Mouse (Mus musculus) CH12.LX (cell line): ENCODE measurements around the gene E130309D02Rik. TPM values are rescaled to one million over a fixed set of nuclear protein-coding genes. Genes with fewer than 3 reads are reported as not detected.

ENCODE experiments used
- DNase-seq: peaks from one replicate; pipeline ENCODE4 v3.0.0-alpha.2; 2013; ENCODE audit errors: extremely low read depth
- H3K27ac ChIP-seq: 2 replicates; pipeline ENCODE4 v1.5.1; 2012; ENCODE audit warnings: low read depth, mild to moderate bottlenecking, control low read depth, moderate library complexity; ENCODE audit not compliant: insufficient read depth
- H3K27me3 ChIP-seq: replicated peaks from 2 replicates; pipeline ENCODE3; 2012; ENCODE audit warnings: inconsistent platforms
- H3K36me3 ChIP-seq, 2 experiments: replicated peaks in 1 of 2; 2 replicates each; pipeline versions ENCODE3 to v1.6.1; 2012; ENCODE audit warnings: inconsistent platforms in 1 of 2, low read length in 1 of 2, mild to moderate bottlenecking in 1 of 2, mixed read lengths in 1 of 2, moderate library complexity in 1 of 2; ENCODE audit not compliant: control insufficient read depth in 1 of 2, insufficient read depth in 1 of 2
- H3K4me1 ChIP-seq, 2 experiments: 2 replicates each; pipeline ENCODE4 v1.6.1; 2012; ENCODE audit warnings: inconsistent platforms in 1 of 2, moderate library complexity in 1 of 2; ENCODE audit not compliant: insufficient read depth in 2 of 2, control insufficient read depth in 1 of 2
- H3K4me2 ChIP-seq: 2 replicates; pipeline ENCODE4 v1.6.1; 2012; ENCODE audit warnings: low read depth, mild to moderate bottlenecking, control low read depth; ENCODE audit not compliant: poor library complexity, insufficient read depth, severe bottlenecking
- H3K4me3 ChIP-seq, 3 experiments: fragments of 150-350 bp in 1 of 3; sonication (generic) in 1 of 3; replicated peaks in 1 of 3; 2 replicates each; pipeline versions ENCODE3 to v1.5.1; 2011 to 2012; ENCODE audit warnings: low read depth in 2 of 3, low read length in 2 of 3, mild to moderate bottlenecking in 2 of 3, moderate library complexity in 2 of 3, control low read depth in 1 of 3, improper control_type of control experiment in 1 of 3, inconsistent platforms in 1 of 3, mixed read lengths in 1 of 3; ENCODE audit not compliant: poor library complexity in 1 of 3
- H3K79me2 ChIP-seq: replicated peaks from 2 replicates; pipeline ENCODE4 v1.6.1; 2012; ENCODE audit warnings: mild to moderate bottlenecking, moderate library complexity; ENCODE audit not compliant: control insufficient read depth, poor library complexity, insufficient read depth, severe bottlenecking; ENCODE audit errors: extremely low read depth
- H3K9ac ChIP-seq: 2 replicates; pipeline ENCODE4 v1.6.1; 2012; ENCODE audit warnings: low read depth, mild to moderate bottlenecking, control low read depth, moderate library complexity; ENCODE audit not compliant: insufficient read depth
- H3K9me3 ChIP-seq: replicated peaks from 2 replicates; pipeline ENCODE3; 2012; ENCODE audit warnings: low read length, inconsistent platforms, mixed read lengths
- CHD2 ChIP-seq: IDR thresholded peaks from 2 replicates; pipeline ENCODE4 v1.6.1; 2011; ENCODE audit warnings: low read length, improper control_type of control experiment
- CTCF ChIP-seq, 2 experiments: IDR thresholded peaks in 1 of 2; conservative IDR thresholded peaks in 1 of 2; 2 replicates each; pipeline ENCODE4 v1.5.1; 2011 to 2012; ENCODE audit warnings: low read depth in 2 of 2, low read length in 2 of 2, improper control_type of control experiment in 1 of 2, inconsistent platforms in 1 of 2, mild to moderate bottlenecking in 1 of 2, moderate library complexity in 1 of 2
- EP300 ChIP-seq: IDR thresholded peaks from 2 replicates; pipeline ENCODE4 v1.6.1; 2011; ENCODE audit warnings: low read length, improper control_type of control experiment
- ETS1 ChIP-seq: conservative IDR thresholded peaks from 2 replicates; pipeline ENCODE4 v1.6.1; 2012; ENCODE audit warnings: low read depth, mild to moderate bottlenecking, inconsistent platforms, low read length, improper control_type of control experiment, moderate library complexity
- JUN ChIP-seq: IDR thresholded peaks from 2 replicates; pipeline ENCODE4 v1.6.1; 2011; ENCODE audit warnings: low read depth, mild to moderate bottlenecking, low read length, improper control_type of control experiment, moderate library complexity; ENCODE audit not compliant: insufficient read depth
- JUND ChIP-seq: conservative IDR thresholded peaks from 2 replicates; pipeline ENCODE4 v1.6.1; 2011; ENCODE audit warnings: low read depth, low read length, improper control_type of control experiment
- KAT2A ChIP-seq: IDR thresholded peaks from 2 replicates; pipeline ENCODE4 v1.6.1; 2012; ENCODE audit warnings: low read length, improper control_type of control experiment, inconsistent platforms; ENCODE audit not compliant: insufficient replicate concordance
- MAFK ChIP-seq: IDR thresholded peaks from 2 replicates; pipeline ENCODE4 v1.6.1; 2011; ENCODE audit warnings: low read length, improper control_type of control experiment; ENCODE audit not compliant: insufficient replicate concordance
- MEF2A ChIP-seq: IDR thresholded peaks from 2 replicates; pipeline ENCODE4 v1.6.1; 2014; ENCODE audit warnings: low read depth, mild to moderate bottlenecking, inconsistent platforms, low read length, improper control_type of control experiment, borderline replicate concordance
- MXI1 ChIP-seq: IDR thresholded peaks from 2 replicates; pipeline ENCODE4 v1.6.1; 2011; ENCODE audit warnings: mild to moderate bottlenecking, low read depth, low read length, improper control_type of control experiment
- MYC ChIP-seq: IDR thresholded peaks from 2 replicates; pipeline ENCODE4 v1.6.1; 2011; ENCODE audit warnings: low read depth, mild to moderate bottlenecking, improper control_type of control experiment, low read length
- NELFE ChIP-seq: IDR thresholded peaks from 2 replicates; pipeline ENCODE4 v1.6.1; 2011; ENCODE audit warnings: low read depth, low read length, improper control_type of control experiment
- NRF1 ChIP-seq: IDR thresholded peaks from 2 replicates; pipeline ENCODE4 v1.6.1; 2014; ENCODE audit warnings: low read depth, mild to moderate bottlenecking, inconsistent platforms, low read length, improper control_type of control experiment, moderate library complexity
- PAX5 ChIP-seq: IDR thresholded peaks from 2 replicates; pipeline ENCODE4 v1.6.1; 2012; ENCODE audit warnings: low read length, inconsistent platforms, mixed read lengths
- POLR2AphosphoS2 ChIP-seq: IDR thresholded peaks from 2 replicates; pipeline ENCODE4 v1.6.1; 2011; ENCODE audit warnings: low read depth, low read length, improper control_type of control experiment
- RAD21 ChIP-seq: IDR thresholded peaks from 2 replicates; pipeline ENCODE4 v1.6.1; 2011; ENCODE audit warnings: low read depth, mild to moderate bottlenecking, low read length, improper control_type of control experiment, moderate library complexity
- RCOR1 ChIP-seq: conservative IDR thresholded peaks from 2 replicates; pipeline ENCODE4 v1.6.1; 2012; ENCODE audit warnings: low read depth, mild to moderate bottlenecking, inconsistent platforms, low read length, improper control_type of control experiment
- TCF12 ChIP-seq: IDR thresholded peaks from 2 replicates; pipeline ENCODE4 v1.6.1; 2014; ENCODE audit warnings: low read depth, mild to moderate bottlenecking, inconsistent platforms, low read length, improper control_type of control experiment
- UBTF ChIP-seq: IDR thresholded peaks from 2 replicates; pipeline ENCODE4 v1.6.1; 2012; ENCODE audit warnings: low read depth, mild to moderate bottlenecking, inconsistent platforms, low read length, improper control_type of control experiment, moderate library complexity
- USF1 ChIP-seq: IDR thresholded peaks from 2 replicates; pipeline ENCODE4 v1.6.1; 2014; ENCODE audit warnings: low read depth, mild to moderate bottlenecking, inconsistent platforms, low read length, improper control_type of control experiment
- ZKSCAN1 ChIP-seq: IDR thresholded peaks from 2 replicates; pipeline ENCODE4 v1.6.1; 2012; ENCODE audit warnings: low read depth, inconsistent platforms, low read length, improper control_type of control experiment, borderline replicate concordance
- ZMIZ1 ChIP-seq: IDR thresholded peaks from 2 replicates; pipeline ENCODE4 v1.6.1; 2012; ENCODE audit warnings: low read depth, mild to moderate bottlenecking, inconsistent platforms, low read length, improper control_type of control experiment
- ZNF384 ChIP-seq: IDR thresholded peaks from 2 replicates; pipeline ENCODE4 v1.6.1; 2012; ENCODE audit warnings: low read depth, low read length, improper control_type of control experiment, inconsistent platforms
- dilution Hi-C: fragments of 300-500 bp; cut with MboI; formaldehyde crosslinking; loops from 2 replicates; pipeline ENCODE4 v1.14.3; 2020; ENCODE audit warnings: low sequenced_read_pairs; ENCODE audit not compliant: extremely low pct_unique_long_range_greater_than_20kb, extremely low pct_ligation_motif_present
- in situ Hi-C: fragments of 300-500 bp; cut with MboI; formaldehyde crosslinking; loops from 3 replicates; pipeline ENCODE4 v1.14.3; 2019; ENCODE audit warnings: low sequenced_read_pairs, low pct_ligation_motif_present, low pct_unique_long_range_greater_than_20kb, mixed read lengths
- polyA plus RNA-seq: library from polyadenylated mRNA; unstranded; fragments of >175 nt; gene quantifications from 2 replicates; pipeline ENCODE4 v1.2.1, GENCODE M21; 2012; ENCODE audit warnings: low read depth; ENCODE audit not compliant: insufficient read length
- total RNA-seq, 2 experiments: library from RNA; depleted of rRNA; stranded (reverse); fragments of 300-350 nt in 1 of 2; fragments of >200 nt in 1 of 2; gene quantifications; 2 replicates each; pipeline ENCODE4 v1.2.3; 2012 to 2014

E130309D02Rik gene
- total and polyA plus RNA-seq, 3 experiments, result 23.7 to 63.7 (median 32.7) TPM

GRCm38 (mm10) chr5:143359263-143359662 lies 44.1 kb upstream of the E130309D02Rik start:
- dilution Hi-C loops (no loop called here), in situ Hi-C loops (no loop called here)
- no peak overlapping the region for H3K4me2 ChIP-seq
- DNase-seq, result no peak
- H3K36me3 ChIP-seq, result no peaks in the 10 kb centered on the region
- H3K79me2 ChIP-seq, result no peaks in the 10 kb centered on the region
- no peak overlapping the region for H3K4me3 ChIP-seq
- H3K9me3 ChIP-seq, result peaks cover 6% of the 10 kb centered on the region
- peaks cover 51% of the 10 kb centered on the region for H3K27me3 ChIP-seq
- H3K9ac ChIP-seq, result no peak overlapping the region
- TF ChIP-seq JUND (no peak), USF1 (no peak), CTCF (conservative IDR thresholded peaks at IDR 0.05 in 1 of 2, IDR thresholded peaks at IDR 0.05 in 1 of 2; ENCODE audit: low read depth in 2 of 2, low read length in 2 of 2) (peak; percentile 7 to 33; a peak in 2 of 4 replicates), POLR2AphosphoS2 (no peak)
- peaks cover 0 to 6% of the 10 kb centered on the region in 2 experiments; a peak in 2 of 4 replicates for H3K4me1 ChIP-seq
- no peak overlapping the region for H3K27ac ChIP-seq

GRCm38 (mm10) chr5:143357564-143357963 lies 42.4 kb upstream of the E130309D02Rik start:
- no peak overlapping the region for H3K4me2 ChIP-seq
- peaks cover 0 to 6% of the 10 kb centered on the region in 2 experiments; a peak in 2 of 4 replicates for H3K4me1 ChIP-seq
- no peak overlapping the region for H3K27ac ChIP-seq
- no peak for TF ChIP-seq USF1
- no peak for TF ChIP-seq EP300
- TF ChIP-seq MEF2A, result no peak
- no peak for TF ChIP-seq MYC
- TF ChIP-seq MXI1, result no peak
- TF ChIP-seq PAX5, result no peak
- TF ChIP-seq ZMIZ1, result no peak
- no peak for TF ChIP-seq RCOR1
- TF ChIP-seq ZNF384, result no peak
- TF ChIP-seq JUN, result no peak
- no peak for TF ChIP-seq NRF1
- TF ChIP-seq ETS1, result no peak
- TF ChIP-seq CHD2, result no peak
- no peak for TF ChIP-seq KAT2A
- no peak for TF ChIP-seq RAD21
- TF ChIP-seq ZKSCAN1, result no peak
- TF ChIP-seq UBTF, result no peak
- no peak for TF ChIP-seq NELFE
- TF ChIP-seq TCF12, result no peak
- TF ChIP-seq MAFK, result no peak
- peaks cover 16% of the 10 kb centered on the region for H3K9me3 ChIP-seq
- dilution Hi-C loops, result no loop called here
- peaks cover 39% of the 10 kb centered on the region for H3K27me3 ChIP-seq
- no peak overlapping the region for H3K9ac ChIP-seq
- in situ Hi-C loops, result no loop called here
- H3K36me3 ChIP-seq, result no peaks in the 10 kb centered on the region
- no peak for DNase-seq
- H3K4me3 ChIP-seq, result no peak overlapping the region
- no peaks in the 10 kb centered on the region for H3K79me2 ChIP-seq
